Mouse (Mus musculus): ENCODE results near the gene Optc. TPM values are rescaled to one million over a fixed set of nuclear protein-coding genes. Genes with fewer than 3 reads are reported as not detected.

The Optc gene
- polyA plus RNA-seq, 1 experiment from 2014 or later: 2.8 TPM

DNA sequence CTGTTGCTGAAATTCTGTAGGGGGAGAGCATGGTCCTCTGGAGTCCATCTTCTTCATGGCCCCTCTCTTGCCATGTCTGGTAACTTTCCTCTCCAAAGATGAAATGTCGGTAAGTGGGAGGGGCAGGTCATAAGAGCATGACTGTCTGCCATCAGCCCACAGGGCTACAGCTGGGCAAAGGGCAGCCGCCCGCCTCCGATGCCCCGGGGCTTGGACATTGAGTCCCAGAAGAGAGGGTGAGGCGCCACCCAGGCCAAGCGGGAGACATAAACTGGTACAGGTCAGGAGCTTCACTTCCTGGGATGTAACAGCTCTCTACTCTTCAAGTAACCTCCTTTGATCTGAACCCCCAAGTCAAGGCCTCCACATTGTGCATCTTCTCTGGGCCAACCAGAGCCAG is 30.9 kb downstream of the Optc start:
- Histone ChIP-seq H3K9me3 (replicated peaks) (no peaks in the 10 kb centered on the region), H3K36me3 (no peaks in the 10 kb centered on the region), H3K27ac (replicated peaks) (no peak overlapping the region), H3K4me1 (peaks cover 4% of the 10 kb centered on the region; the same call in 1 of the 2 replicates), H3K4me3 (replicated peaks) (no peak overlapping the region), H3K9ac (replicated peaks) (no peak overlapping the region), H3K27me3 (replicated peaks) (no peaks in the 10 kb centered on the region), H3K4me2 (no peak overlapping the region)
- WGBS: 86% methylated on average over 7 of the region's 7 CpGs
- no peak for ATAC-seq (ENCODE audit: low FRiP score)

DNA sequence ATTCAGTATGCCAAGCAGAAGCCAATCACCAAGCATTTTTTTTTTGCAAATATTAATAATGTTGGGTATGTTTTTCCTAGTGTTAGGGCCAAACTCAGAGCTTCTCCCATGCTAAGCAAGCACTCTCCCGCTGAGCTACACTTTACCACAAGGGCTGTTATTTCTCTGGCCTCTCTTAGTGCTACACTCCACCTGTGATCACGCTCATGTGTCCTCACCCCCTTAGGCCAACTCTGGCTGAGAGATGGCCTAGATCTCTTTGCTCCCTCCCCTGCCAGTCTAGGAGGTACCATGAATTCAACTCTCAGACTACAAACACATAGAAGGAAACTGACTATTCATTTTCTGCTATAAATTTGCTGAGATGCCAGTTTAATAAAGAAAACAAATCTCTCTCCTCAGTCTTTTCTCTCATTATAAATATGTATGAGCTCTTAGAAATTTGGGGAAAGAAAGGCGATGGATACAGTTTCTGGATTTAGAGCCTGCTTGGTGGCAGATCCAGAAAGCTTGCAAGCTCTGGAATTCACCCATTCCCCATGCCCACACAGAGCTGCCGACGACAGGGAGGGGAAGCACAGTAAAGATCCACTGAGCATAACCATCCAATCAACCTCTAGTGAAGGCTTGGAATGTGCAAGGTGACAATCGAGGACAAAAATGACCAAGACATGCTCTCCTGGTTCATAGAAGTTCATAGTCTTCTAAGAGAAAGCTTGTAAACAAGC is 34.5 kb downstream of the Optc start:
- 74% methylated on average over 6 of the region's 6 CpGs for WGBS
- ATAC-seq (ENCODE audit: low FRiP score): no peak
- Histone ChIP-seq H3K4me2 (no peak overlapping the region), H3K9ac (replicated peaks) (no peak overlapping the region), H3K4me1 (0 out of 2 replicates have a peak, but pooled peaks cover 2% of the 10 kb centered on the region), H3K9me3 (replicated peaks) (no peaks in the 10 kb centered on the region), H3K4me3 (replicated peaks) (no peak overlapping the region), H3K36me3 (no peaks in the 10 kb centered on the region), H3K27ac (replicated peaks) (no peak overlapping the region), H3K27me3 (replicated peaks) (no peaks in the 10 kb centered on the region)

DNA sequence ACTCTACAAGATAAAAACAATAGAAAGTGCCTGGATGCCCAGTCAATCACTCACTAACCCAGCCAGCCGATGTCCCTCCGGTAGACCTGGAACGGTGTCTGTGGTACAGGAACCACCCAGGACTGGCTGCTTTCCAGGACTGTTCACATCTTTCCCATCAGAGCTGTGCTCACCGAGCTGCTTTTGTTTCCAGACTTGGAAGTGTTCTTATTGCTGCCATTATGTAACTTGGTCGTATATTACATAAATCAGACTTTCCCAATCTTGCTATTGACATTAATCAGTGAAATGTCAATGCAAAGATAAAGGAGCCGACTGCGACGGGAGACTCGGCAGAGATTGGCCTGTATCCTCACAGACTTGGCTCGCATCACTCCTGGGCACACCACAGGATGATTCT is 36.6 kb downstream of the Optc start:
- H3K27me3 ChIP-seq (replicated peaks): no peaks in the 10 kb centered on the region
- H3K27ac ChIP-seq (replicated peaks): no peak overlapping the region
- H3K4me2 ChIP-seq: no peak overlapping the region
- no peak for ATAC-seq (ENCODE audit: low FRiP score)
- no peaks in the 10 kb centered on the region for H3K36me3 ChIP-seq
- no peak overlapping the region for H3K4me3 ChIP-seq (replicated peaks)
- no peaks in the 10 kb centered on the region for H3K9me3 ChIP-seq (replicated peaks)
- 0 out of 2 replicates have a peak, but pooled peaks cover 2% of the 10 kb centered on the region for H3K4me1 ChIP-seq
- WGBS: 76% methylated on average over 10 of the region's 10 CpGs
- no peak overlapping the region for H3K9ac ChIP-seq (replicated peaks)

DNA sequence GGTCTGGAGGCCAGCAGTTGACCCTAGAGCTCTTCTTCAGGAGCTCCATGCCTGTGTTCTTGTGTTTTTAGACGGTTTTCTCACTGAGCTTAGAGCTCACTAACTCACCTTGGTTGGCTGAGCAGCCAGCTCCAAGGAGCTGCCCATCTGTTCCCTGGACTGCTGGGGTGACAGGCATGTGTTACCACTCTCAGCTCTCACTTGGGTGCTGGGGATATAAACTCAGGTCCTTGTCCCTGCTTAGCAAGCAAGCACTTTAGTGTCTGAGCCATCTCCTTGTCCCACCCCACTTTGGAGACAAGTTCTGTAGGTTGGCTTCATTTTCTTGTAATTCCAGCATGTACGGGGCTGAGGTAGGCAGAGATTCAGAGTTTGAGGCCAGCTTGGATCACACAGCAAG is 38.6 kb downstream of the Optc start:
- 0 out of 2 replicates have a peak, but pooled peaks cover 2% of the 10 kb centered on the region for H3K4me1 ChIP-seq
- no peak overlapping the region for H3K4me3 ChIP-seq (replicated peaks)
- H3K4me2 ChIP-seq: no peak overlapping the region
- WGBS: 59% methylated on average over 2 of the region's 2 CpGs
- no peak overlapping the region for H3K9ac ChIP-seq (replicated peaks)
- no peak for ATAC-seq (ENCODE audit: low FRiP score)
- H3K36me3 ChIP-seq: no peaks in the 10 kb centered on the region
- no peak overlapping the region for H3K27ac ChIP-seq (replicated peaks)
- no peaks in the 10 kb centered on the region for H3K27me3 ChIP-seq (replicated peaks)
- H3K9me3 ChIP-seq (replicated peaks): no peaks in the 10 kb centered on the region

DNA sequence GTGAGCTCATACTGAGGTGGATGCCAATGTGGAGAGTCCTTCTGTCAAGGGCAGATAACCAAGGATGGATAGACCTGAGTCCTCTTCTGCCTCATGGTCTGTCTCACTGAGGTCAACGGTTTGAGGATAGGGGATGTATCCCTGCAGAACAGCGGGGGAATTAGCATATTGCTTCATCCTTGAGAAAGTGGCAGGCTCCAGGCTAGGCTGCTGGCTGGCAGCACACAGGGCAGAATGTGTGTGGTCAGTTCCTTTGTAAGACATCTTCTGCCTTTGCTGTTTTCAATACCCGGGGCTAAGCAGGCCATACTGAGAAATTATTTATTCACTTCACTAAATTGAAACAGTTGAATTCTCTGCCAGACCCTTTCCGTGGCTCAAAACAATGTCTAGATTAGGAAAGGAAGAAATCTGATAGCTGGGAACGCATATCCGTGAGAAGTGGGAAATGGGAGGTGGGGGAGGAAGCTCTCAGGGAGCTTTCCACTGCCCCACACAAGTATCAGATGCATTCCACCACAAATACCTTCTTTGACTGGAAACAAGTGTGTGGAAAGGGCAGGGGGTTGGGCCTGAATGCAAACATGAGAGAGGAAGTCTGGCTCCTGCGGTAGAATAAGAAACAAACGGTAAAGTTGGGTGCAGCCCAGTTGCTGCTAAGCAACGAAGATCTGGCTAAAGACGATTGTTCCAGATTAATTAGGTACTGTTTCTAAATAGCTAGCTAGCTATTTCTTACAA is 44.4 kb downstream of the Optc start:
- no peak overlapping the region for H3K4me3 ChIP-seq (replicated peaks)
- H3K9ac ChIP-seq (replicated peaks): no peak overlapping the region
- H3K9me3 ChIP-seq (replicated peaks): no peaks in the 10 kb centered on the region
- H3K36me3 ChIP-seq: no peaks in the 10 kb centered on the region
- H3K4me1 ChIP-seq: peaks cover 31% of the 10 kb centered on the region
- H3K27ac ChIP-seq (replicated peaks): peak overlapping the region; percentile 70
- 33% methylated on average over 10 of the region's 10 CpGs for WGBS
- H3K27me3 ChIP-seq (replicated peaks): no peaks in the 10 kb centered on the region
- peak; percentile 46; the same call in 1 of the 2 replicates for ATAC-seq (ENCODE audit: low FRiP score)
- no peak overlapping the region for H3K4me2 ChIP-seq

DNA sequence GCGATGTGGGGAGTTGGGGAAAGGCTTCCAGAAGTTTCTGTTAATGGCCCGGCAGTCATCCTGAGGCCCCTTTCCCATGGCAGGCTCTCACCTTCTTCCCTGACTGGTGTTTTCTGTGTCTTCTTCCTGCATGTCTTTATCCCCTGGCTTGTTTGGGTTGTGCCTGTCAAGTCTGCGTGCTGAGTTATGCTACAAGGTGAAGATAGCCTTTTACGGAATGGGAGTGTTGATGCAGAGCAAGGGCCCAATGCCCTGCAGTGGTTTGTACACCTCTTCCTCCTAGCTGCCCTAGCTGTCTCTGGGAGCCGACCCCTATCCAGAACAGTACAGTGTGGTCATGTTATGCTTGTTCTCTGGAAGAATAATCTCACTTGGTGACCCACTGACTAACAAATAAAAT is 46.8 kb downstream of the Optc start:
- H3K9ac ChIP-seq (replicated peaks): no peak overlapping the region
- H3K36me3 ChIP-seq: no peaks in the 10 kb centered on the region
- no peak overlapping the region for H3K27ac ChIP-seq (replicated peaks)
- no peak overlapping the region for H3K4me3 ChIP-seq (replicated peaks)
- H3K4me1 ChIP-seq: peaks cover 31% of the 10 kb centered on the region
- H3K4me2 ChIP-seq: no peak overlapping the region
- no peak for ATAC-seq (ENCODE audit: low FRiP score)
- 78% methylated on average over 5 of the region's 5 CpGs for WGBS
- no peaks in the 10 kb centered on the region for H3K27me3 ChIP-seq (replicated peaks)
- no peaks in the 10 kb centered on the region for H3K9me3 ChIP-seq (replicated peaks)

DNA sequence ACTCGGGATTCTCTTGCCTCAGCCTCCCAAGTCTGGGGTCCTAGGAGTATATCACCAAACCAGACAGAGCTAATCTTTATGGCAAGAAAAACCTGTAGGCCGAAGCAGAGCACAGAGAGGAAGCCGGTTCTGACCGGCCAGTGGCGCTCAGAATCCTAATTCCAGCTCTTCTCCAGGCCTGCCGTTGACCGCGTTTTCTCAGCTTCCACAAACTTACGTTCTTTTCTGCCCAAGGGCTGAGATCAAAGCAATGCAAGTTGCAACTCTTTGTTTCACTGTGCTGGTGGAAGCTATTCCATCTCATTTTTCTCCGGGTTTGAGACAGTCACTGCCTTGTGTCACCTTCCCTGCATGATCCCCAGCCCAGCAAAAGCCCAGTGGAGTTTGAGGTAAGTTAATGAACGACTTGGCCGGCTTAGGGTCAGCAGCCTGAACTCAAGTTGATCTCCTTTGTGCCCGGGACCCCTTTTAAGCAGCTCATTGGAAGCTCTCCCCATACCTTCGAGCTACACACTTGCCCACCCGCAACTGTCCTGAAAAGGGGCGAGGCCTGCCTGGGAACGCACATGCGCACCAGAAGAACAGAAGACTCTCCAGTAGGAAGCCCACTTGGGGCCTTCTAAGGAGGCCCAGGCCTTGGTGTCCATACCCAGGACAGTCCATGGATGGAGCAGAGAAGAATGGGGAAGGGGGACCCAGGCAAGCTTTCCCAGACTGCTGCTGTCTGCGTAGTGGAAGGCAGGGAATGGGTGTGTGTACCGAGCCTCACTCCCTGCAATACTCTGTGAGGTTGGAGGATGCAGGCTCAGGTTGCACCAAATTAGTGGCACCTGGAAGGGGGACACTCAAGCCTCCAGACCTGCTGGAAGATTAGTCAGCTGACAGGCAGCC is 47.7 kb downstream of the Optc start:
- H3K4me2 ChIP-seq: no peak overlapping the region
- H3K36me3 ChIP-seq: no peaks in the 10 kb centered on the region
- 47% methylated on average over 20 of the region's 20 CpGs for WGBS
- H3K4me1 ChIP-seq: peaks cover 39% of the 10 kb centered on the region
- H3K27ac ChIP-seq (replicated peaks): peak overlapping the region; percentile 68
- H3K9ac ChIP-seq (replicated peaks): no peak overlapping the region
- H3K27me3 ChIP-seq (replicated peaks): no peaks in the 10 kb centered on the region
- H3K4me3 ChIP-seq (replicated peaks): no peak overlapping the region
- ATAC-seq (ENCODE audit: low FRiP score): no peak
- H3K9me3 ChIP-seq (replicated peaks): no peaks in the 10 kb centered on the region

DNA sequence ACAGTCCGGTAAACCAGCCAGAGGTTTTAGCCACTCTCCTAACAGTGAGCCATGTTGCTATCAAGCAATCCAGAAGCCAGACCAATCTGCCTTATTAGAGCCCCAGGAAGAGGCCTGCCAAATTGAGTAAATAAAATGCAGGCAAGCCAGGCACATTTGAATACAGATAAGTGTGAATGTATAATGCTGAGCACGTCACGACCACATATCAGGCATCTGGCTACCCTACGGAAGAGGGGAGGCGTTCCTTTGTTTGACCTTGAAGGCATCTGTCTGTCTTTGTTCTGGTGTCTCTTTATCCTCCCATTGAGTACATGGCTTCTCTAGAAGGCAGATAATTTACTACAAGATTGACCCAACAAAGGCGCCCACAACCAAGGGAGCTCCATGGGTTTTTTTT is 48.5 kb downstream of the Optc start:
- Histone ChIP-seq H3K27ac (replicated peaks) (peak overlapping the region; percentile 68), H3K9ac (replicated peaks) (no peak overlapping the region), H3K36me3 (no peaks in the 10 kb centered on the region), H3K9me3 (replicated peaks) (no peaks in the 10 kb centered on the region), H3K4me1 (peaks cover 47% of the 10 kb centered on the region), H3K27me3 (replicated peaks) (no peaks in the 10 kb centered on the region), H3K4me2 (no peak overlapping the region), H3K4me3 (replicated peaks) (no peak overlapping the region)
- 0 out of 2 replicates have a peak, but pooled peaks have one; percentile 40 for ATAC-seq (ENCODE audit: low FRiP score)
- WGBS: 26% methylated on average over 6 of the region's 6 CpGs

DNA sequence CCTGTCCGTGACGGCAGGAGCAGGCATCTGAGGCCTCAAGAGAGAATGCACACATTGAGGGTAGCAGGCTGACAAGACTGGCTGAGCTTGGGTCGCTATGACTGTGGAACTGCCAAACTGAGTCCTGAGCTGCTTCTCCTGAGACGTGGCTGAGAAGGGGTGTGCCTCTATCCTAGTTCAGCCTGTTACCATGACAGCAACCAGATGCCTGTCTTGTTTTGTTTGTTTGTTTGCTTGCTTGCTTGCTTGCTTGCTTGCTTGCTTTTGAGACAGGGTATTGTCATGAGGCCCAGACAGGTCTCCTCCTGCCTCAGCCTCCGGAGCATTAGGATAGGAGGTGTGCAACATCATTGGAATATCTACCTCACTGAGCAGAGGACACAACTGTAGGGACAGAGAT is 50.0 kb downstream of the Optc start:
- H3K4me3 ChIP-seq (replicated peaks): no peak overlapping the region
- no peak overlapping the region for H3K27ac ChIP-seq (replicated peaks)
- H3K36me3 ChIP-seq: no peaks in the 10 kb centered on the region
- H3K4me2 ChIP-seq: no peak overlapping the region
- 86% methylated on average over 5 of the region's 5 CpGs for WGBS
- no peaks in the 10 kb centered on the region for H3K27me3 ChIP-seq (replicated peaks)
- H3K9me3 ChIP-seq (replicated peaks): no peaks in the 10 kb centered on the region
- no peak overlapping the region for H3K9ac ChIP-seq (replicated peaks)
- H3K4me1 ChIP-seq: peaks cover 40% of the 10 kb centered on the region
- no peak for ATAC-seq (ENCODE audit: low FRiP score)

DNA sequence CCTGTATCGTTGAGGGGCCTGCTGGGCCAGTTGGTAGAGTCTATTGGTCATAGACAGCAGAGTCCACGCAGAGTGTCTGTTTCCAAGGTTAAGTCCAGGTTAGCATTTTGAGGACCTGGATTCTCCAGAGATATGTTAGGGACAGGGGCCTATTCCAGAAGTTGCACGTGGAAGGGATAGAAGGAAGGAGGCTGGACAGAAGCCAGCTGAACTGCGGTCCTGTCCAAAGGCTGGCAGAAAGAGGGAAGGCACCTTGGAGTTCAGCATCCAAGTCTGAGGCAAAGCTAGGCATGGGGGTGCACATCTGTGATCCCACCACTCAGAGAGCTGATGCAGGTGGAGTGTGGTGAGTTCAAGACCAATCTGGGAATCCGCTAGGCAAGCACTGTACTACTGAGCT is 50.6 kb downstream of the Optc start:
- Histone ChIP-seq H3K4me2 (no peak overlapping the region), H3K4me3 (replicated peaks) (no peak overlapping the region), H3K4me1 (peaks cover 40% of the 10 kb centered on the region), H3K27me3 (replicated peaks) (no peaks in the 10 kb centered on the region), H3K9me3 (replicated peaks) (no peaks in the 10 kb centered on the region), H3K9ac (replicated peaks) (no peak overlapping the region), H3K27ac (replicated peaks) (no peak overlapping the region), H3K36me3 (no peaks in the 10 kb centered on the region)
- ATAC-seq (ENCODE audit: low FRiP score): no peak
- WGBS: 81% methylated on average over 5 of the region's 5 CpGs

DNA sequence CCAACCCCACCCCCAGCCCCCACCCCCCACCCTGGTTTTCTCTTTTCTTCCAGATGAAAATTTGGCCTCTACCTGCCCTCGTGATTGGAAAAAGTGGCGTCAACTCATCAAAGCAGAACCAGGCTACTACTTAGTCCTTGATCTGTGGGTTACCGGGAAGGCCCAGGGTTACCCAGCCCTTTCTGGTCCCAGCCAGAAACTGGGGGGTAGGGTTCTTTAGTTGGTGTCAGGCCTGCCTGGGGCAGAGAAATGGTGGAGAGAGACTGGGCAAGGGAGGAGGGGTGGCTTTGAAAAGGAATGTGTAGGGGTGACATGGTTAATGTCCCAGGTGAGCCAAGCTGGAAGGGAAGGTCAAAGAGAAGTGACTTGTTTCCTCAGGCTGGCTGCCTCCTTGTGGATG is 51.1 kb downstream of the Optc start:
- peaks cover 40% of the 10 kb centered on the region for H3K4me1 ChIP-seq
- H3K36me3 ChIP-seq: no peaks in the 10 kb centered on the region
- no peak overlapping the region for H3K9ac ChIP-seq (replicated peaks)
- H3K4me3 ChIP-seq (replicated peaks): no peak overlapping the region
- WGBS: 61% methylated on average over 3 of the region's 3 CpGs
- no peak overlapping the region for H3K4me2 ChIP-seq
- no peaks in the 10 kb centered on the region for H3K27me3 ChIP-seq (replicated peaks)
- no peak for ATAC-seq (ENCODE audit: low FRiP score)
- no peak overlapping the region for H3K27ac ChIP-seq (replicated peaks)
- H3K9me3 ChIP-seq (replicated peaks): no peaks in the 10 kb centered on the region

Measured in neural tube, embryonic 15.5 days (tissue).